Mouse (Mus musculus) bone marrow, adult 2 months (tissue): Measurements from ENCODE around the gene Cep57l1.

Source experiments
- CTCF ChIP-seq: fragments of 200-500 bp; IDR thresholded peaks from 2 replicates; pipeline ENCODE4 v1.5.1; 2011; ENCODE audit warnings: low read length, control low read depth; ENCODE audit not compliant: control insufficient read depth, insufficient read depth
- POLR2A ChIP-seq: fragments of 200-500 bp; IDR thresholded peaks from 2 replicates; pipeline ENCODE4 v1.6.1; 2011; ENCODE audit warnings: low read depth, mild to moderate bottlenecking, control low read depth, low read length, borderline replicate concordance; ENCODE audit not compliant: control insufficient read depth

GRCm38 (mm10) chr10:41757226-41757625 lies 52.4 kb downstream of the Cep57l1 start:
- TF ChIP-seq POLR2A (no peak), CTCF (no peak)
